Mouse (Mus musculus) hindbrain, embryonic 13.5 days (tissue): ENCODE data around the gene Rnf135. TPM values are rescaled to one million over a fixed set of nuclear protein-coding genes. Genes with fewer than 3 reads are reported as not detected.
"Not testable (repeated sequence)": the region's sequence is repeated elsewhere in the genome, so short reads cannot be mapped to it uniquely, and the experiment has no call there.

Experiments used
- ATAC-seq: fragments of 200-750 bp; cut with Nextera tagmentation; 2 replicates; pipeline ENCODE4 v1.8.0; 2017; ENCODE audit warnings: moderate TSS enrichment; ENCODE audit not compliant: low FRiP score
- H3K27ac ChIP-seq: fragments of 300-500 bp; sonication (generic); 2 replicates; pipeline ENCODE4 v1.5.1; 2015; ENCODE audit warnings: inconsistent platforms, mild to moderate bottlenecking, moderate library complexity
- H3K27me3 ChIP-seq: fragments of 300-500 bp; sonication (generic); 2 replicates; pipeline ENCODE4 v1.6.1; 2015; ENCODE audit warnings: mild to moderate bottlenecking, inconsistent platforms
- H3K36me3 ChIP-seq: fragments of 300-500 bp; sonication (generic); 2 replicates; pipeline ENCODE4 v1.6.1; 2015; ENCODE audit warnings: mild to moderate bottlenecking, inconsistent platforms
- H3K4me1 ChIP-seq: fragments of 300-500 bp; sonication (generic); replicated peaks from 2 replicates; pipeline ENCODE4 v1.6.1; 2015; ENCODE audit warnings: inconsistent platforms
- H3K4me2 ChIP-seq: fragments of 300-500 bp; sonication (generic); 2 replicates; pipeline ENCODE4 v1.6.1; 2015; ENCODE audit warnings: inconsistent platforms, mild to moderate bottlenecking, moderate library complexity
- H3K4me3 ChIP-seq: fragments of 300-500 bp; sonication (generic); 2 replicates; pipeline ENCODE4 v1.5.1; 2015; ENCODE audit warnings: mild to moderate bottlenecking, inconsistent platforms
- H3K9ac ChIP-seq: fragments of 300-500 bp; sonication (generic); 2 replicates; pipeline ENCODE4 v1.6.1; 2015; ENCODE audit warnings: mild to moderate bottlenecking, inconsistent platforms
- H3K9me3 ChIP-seq: fragments of 300-500 bp; sonication (generic); 2 replicates; pipeline ENCODE4 v1.6.1; 2016; ENCODE audit warnings: inconsistent platforms
- WGBS: fragments of 180-500 bp; shearing (Covaris S2); methylation state at CpG from one replicate; pipeline ENCODE4 v1.1.7; 2015; 5-methylcytosine and 5-hydroxymethylcytosine counted together
- polyA plus RNA-seq: library from polyadenylated mRNA; unstranded; fragments of >200 nt; fragmentation: Nextera tagmentation; extraction: Ambion mirVana; gene quantifications from 2 replicates; pipeline ENCODE4 v1.2.1, GENCODE M21; 2015

Rnf135 gene
- polyA plus RNA-seq, 1 experiment from 2014 or later = 3.9 TPM

GRCm38 (mm10) chr11:80168611-80169249 lies 14.9 kb upstream of the Rnf135 start:
- Histone ChIP-seq H3K9me3 (no peaks in the 10 kb centered on the region), H3K4me2 (no peak overlapping the region), H3K4me3 (no peak overlapping the region), H3K9ac (no peak overlapping the region), H3K27ac (no peak overlapping the region), H3K27me3 (no peaks in the 10 kb centered on the region), H3K36me3 (no peaks in the 10 kb centered on the region), H3K4me1 (no peaks in the 10 kb centered on the region)
- 86% methylated on average over 4 of the region's 4 CpGs for WGBS
- no peak for ATAC-seq

GRCm38 (mm10) chr11:80169629-80170028 lies 14.0 kb upstream of the Rnf135 start:
- Histone ChIP-seq H3K9me3 (no peaks in the 10 kb centered on the region), H3K4me2 (no peak overlapping the region), H3K36me3 (no peaks in the 10 kb centered on the region), H3K27me3 (no peaks in the 10 kb centered on the region), H3K4me3 (no peak overlapping the region), H3K9ac (no peak overlapping the region), H3K27ac (no peak overlapping the region), H3K4me1 (no peaks in the 10 kb centered on the region)
- 99% methylated on average over 3 of the region's 3 CpGs for WGBS
- no peak for ATAC-seq

GRCm38 (mm10) chr11:80170351-80170750 lies 13.3 kb upstream of the Rnf135 start:
- no peaks in the 10 kb centered on the region; the same call in 1 of the 2 replicates for H3K27me3 ChIP-seq
- no peak overlapping the region for H3K4me3 ChIP-seq
- no peak for ATAC-seq
- no peaks in the 10 kb centered on the region for H3K36me3 ChIP-seq
- H3K4me2 ChIP-seq = no peak overlapping the region
- no peaks in the 10 kb centered on the region for H3K4me1 ChIP-seq
- H3K9me3 ChIP-seq = no peaks in the 10 kb centered on the region
- no peak overlapping the region for H3K27ac ChIP-seq
- 79% methylated on average over 5 of the region's 5 CpGs for WGBS
- no peak overlapping the region for H3K9ac ChIP-seq

GRCm38 (mm10) chr11:80171884-80172283 lies 11.8 kb upstream of the Rnf135 start:
- Histone ChIP-seq H3K27me3 (no peaks in the 10 kb centered on the region; the same call in 1 of the 2 replicates), H3K36me3 (no peaks in the 10 kb centered on the region), H3K4me2 (no peak overlapping the region), H3K4me3 (no peak overlapping the region), H3K9ac (no peak overlapping the region), H3K9me3 (no peaks in the 10 kb centered on the region), H3K27ac (no peak overlapping the region), H3K4me1 (no peaks in the 10 kb centered on the region)
- ATAC-seq = no peak
- 68% methylated on average over 4 of the region's 4 CpGs for WGBS

GRCm38 (mm10) chr11:80173963-80174670 lies 9.5 kb upstream of the Rnf135 start:
- H3K9ac ChIP-seq = no peak overlapping the region
- no peak overlapping the region for H3K4me3 ChIP-seq
- H3K9me3 ChIP-seq = no peaks in the 10 kb centered on the region
- H3K27me3 ChIP-seq = no peaks in the 10 kb centered on the region; the same call in 1 of the 2 replicates
- ATAC-seq = no peak
- H3K36me3 ChIP-seq = no peaks in the 10 kb centered on the region
- no peak overlapping the region for H3K27ac ChIP-seq
- WGBS = 82% methylated on average over 11 of the region's 11 CpGs
- no peak overlapping the region for H3K4me2 ChIP-seq
- H3K4me1 ChIP-seq = no peaks in the 10 kb centered on the region

GRCm38 (mm10) chr11:80176911-80177895 lies 6.4 kb upstream of the Rnf135 start:
- no peak overlapping the region for H3K4me3 ChIP-seq
- no peaks in the 10 kb centered on the region for H3K9me3 ChIP-seq
- H3K4me1 ChIP-seq = no peaks in the 10 kb centered on the region
- no peak overlapping the region for H3K4me2 ChIP-seq
- no peak overlapping the region for H3K27ac ChIP-seq
- 73% methylated on average over 11 of the region's 11 CpGs for WGBS
- no peaks in the 10 kb centered on the region for H3K36me3 ChIP-seq
- no peak for ATAC-seq
- H3K9ac ChIP-seq = no peak overlapping the region
- no peaks in the 10 kb centered on the region; the same call in 1 of the 2 replicates for H3K27me3 ChIP-seq

- H3K27me3 ChIP-seq = no peaks in the 10 kb centered on the region; the same call in 1 of the 2 replicates
- no peak overlapping the region for H3K4me2 ChIP-seq
- no peaks in the 10 kb centered on the region for H3K9me3 ChIP-seq
- no peak overlapping the region for H3K9ac ChIP-seq
- H3K27ac ChIP-seq = no peak overlapping the region
- H3K4me1 ChIP-seq = no peaks in the 10 kb centered on the region
- no peak overlapping the region for H3K4me3 ChIP-seq
- H3K36me3 ChIP-seq = no peaks in the 10 kb centered on the region
- 88% methylated on average over 8 of the region's 8 CpGs for whole genome bisulfite sequencing
- ATAC-seq = no peak
Measured at GRCm38 (mm10) chr11:80178316-80178715, 5.3 kb upstream of the Rnf135 start.

- Histone ChIP-seq H3K9me3 (no peaks in the 10 kb centered on the region), H3K36me3 (no peaks in the 10 kb centered on the region), H3K27me3 (no peaks in the 10 kb centered on the region), H3K4me1 (peaks cover 5% of the 10 kb centered on the region; the same call in 1 of the 2 replicates), H3K4me3 (no peak overlapping the region), H3K27ac (no peak overlapping the region), H3K9ac (no peak overlapping the region), H3K4me2 (no peak overlapping the region)
- 78% methylated on average over 5 of the region's 5 CpGs for WGBS
- no peak for ATAC-seq
Measured at GRCm38 (mm10) chr11:80181021-80181749, 2.5 kb upstream of the Rnf135 start.

GRCm38 (mm10) chr11:80183054-80183704 lies 472 bp upstream of the Rnf135 start:
- not testable (repeated sequence) for H3K4me1 ChIP-seq, H3K36me3 ChIP-seq, H3K27ac ChIP-seq, H3K27me3 ChIP-seq, H3K9me3 ChIP-seq, ATAC-seq
- Histone ChIP-seq H3K4me2 (peak overlapping the region; percentile 61), H3K4me3 (peak overlapping the region; percentile 49), H3K9ac (peak overlapping the region; percentile 71)
- 48% methylated on average over 12 of the region's 12 CpGs for WGBS

GRCm38 (mm10) chr11:80184531-80185071 lies 950 bp downstream of the Rnf135 start:
- ATAC-seq = no peak
- peak overlapping the region; percentile 61 for H3K4me2 ChIP-seq
- no peak overlapping the region for H3K4me3 ChIP-seq
- no peaks in the 10 kb centered on the region for H3K27me3 ChIP-seq
- peaks cover 5% of the 10 kb centered on the region; the same call in 1 of the 2 replicates for H3K4me1 ChIP-seq
- no peak overlapping the region for H3K9ac ChIP-seq
- no peak overlapping the region for H3K27ac ChIP-seq
- no peaks in the 10 kb centered on the region for H3K9me3 ChIP-seq
- WGBS = 90% methylated on average over 6 of the region's 6 CpGs
- no peaks in the 10 kb centered on the region for H3K36me3 ChIP-seq

GRCm38 (mm10) chr11:80185441-80185976 lies 1.9 kb downstream of the Rnf135 start:
- WGBS = 59% methylated on average over 5 of the region's 5 CpGs
- not testable (repeated sequence) for H3K36me3 ChIP-seq, ATAC-seq, H3K9me3 ChIP-seq, H3K4me2 ChIP-seq, H3K4me1 ChIP-seq, H3K4me3 ChIP-seq, H3K9ac ChIP-seq, H3K27ac ChIP-seq, H3K27me3 ChIP-seq
